Mouse (Mus musculus) liver, postnatal 0 days (tissue): Measurements from ENCODE around the gene Krtap19-2. TPM values are rescaled to one million over a fixed set of nuclear protein-coding genes. Genes with fewer than 3 reads are reported as not detected.

ENCODE experiments used
- ATAC-seq: fragments of 200-750 bp; cut with Nextera tagmentation; 2 replicates; pipeline ENCODE4 v1.8.0; 2017; ENCODE audit warnings: mild to moderate bottlenecking, moderate library complexity
- DNase-seq: peaks from one replicate; pipeline ENCODE4 v3.0.0-alpha.2; 2016
- H3K27ac ChIP-seq: fragments of 300-500 bp; sonication (generic); 2 replicates; pipeline ENCODE4 v1.5.1; 2014; ENCODE audit warnings: antibody characterized with exemption, moderate library complexity, mild to moderate bottlenecking, low read depth
- H3K27me3 ChIP-seq: fragments of 300-500 bp; sonication (generic); 2 replicates; pipeline ENCODE4 v1.6.1; 2014; ENCODE audit warnings: low read length, control low read depth, mixed read lengths; ENCODE audit not compliant: insufficient read depth
- H3K36me3 ChIP-seq: fragments of 300-500 bp; sonication (generic); replicated peaks from 2 replicates; pipeline ENCODE4 v1.6.1; 2014; ENCODE audit warnings: mild to moderate bottlenecking, control low read depth, low read length, moderate library complexity, mixed read lengths; ENCODE audit not compliant: insufficient read depth
- H3K4me1 ChIP-seq: fragments of 300-500 bp; sonication (generic); 2 replicates; pipeline ENCODE4 v1.6.1; 2014; ENCODE audit warnings: antibody characterized with exemption, mild to moderate bottlenecking, control low read depth; ENCODE audit not compliant: insufficient read depth
- H3K4me2 ChIP-seq: fragments of 300-500 bp; sonication (generic); 2 replicates; pipeline ENCODE4 v1.6.1; 2014; ENCODE audit warnings: low read depth, mild to moderate bottlenecking, low read length, moderate library complexity, mixed read lengths
- H3K4me3 ChIP-seq: fragments of 300-500 bp; sonication (generic); 2 replicates; pipeline ENCODE4 v1.5.1; 2014; ENCODE audit warnings: low read depth, low read length
- H3K9ac ChIP-seq: fragments of 300-500 bp; sonication (generic); replicated peaks from 2 replicates; pipeline ENCODE4 v1.6.1; 2014; ENCODE audit warnings: mild to moderate bottlenecking, moderate library complexity
- H3K9me3 ChIP-seq: fragments of 300-500 bp; sonication (generic); 2 replicates; pipeline ENCODE4 v1.6.1; 2016; ENCODE audit warnings: mild to moderate bottlenecking, control low read depth, low read length, mixed read lengths
- CTCF ChIP-seq: sonication (generic); IDR thresholded peaks from 2 replicates; pipeline ENCODE4 v1.5.1; 2016; ENCODE audit warnings: antibody characterized with exemption, low read depth
- EP300 ChIP-seq: IDR thresholded peaks from 2 replicates; pipeline ENCODE4 v1.6.1; 2016; ENCODE audit warnings: antibody characterized with exemption, low read depth, mild to moderate bottlenecking
- WGBS: fragments of 180-500 bp; shearing (Covaris S2); extraction: QIAGEN DNeasy Blood & Tissue Kit; methylation state at CpG from one replicate; pipeline ENCODE4 v1.1.7; 2014; ENCODE audit not compliant: insufficient replicate concordance; 5-methylcytosine and 5-hydroxymethylcytosine counted together
- polyA plus RNA-seq: library from polyadenylated mRNA; unstranded; fragments of >200 nt; fragmentation: Nextera tagmentation; extraction: Ambion mirVana; gene quantifications from 2 replicates; pipeline ENCODE4 v1.2.1, GENCODE M21; 2015

Krtap19-2 gene
- polyA plus RNA-seq, 1 experiment from 2014 or later: not detected

DNA sequence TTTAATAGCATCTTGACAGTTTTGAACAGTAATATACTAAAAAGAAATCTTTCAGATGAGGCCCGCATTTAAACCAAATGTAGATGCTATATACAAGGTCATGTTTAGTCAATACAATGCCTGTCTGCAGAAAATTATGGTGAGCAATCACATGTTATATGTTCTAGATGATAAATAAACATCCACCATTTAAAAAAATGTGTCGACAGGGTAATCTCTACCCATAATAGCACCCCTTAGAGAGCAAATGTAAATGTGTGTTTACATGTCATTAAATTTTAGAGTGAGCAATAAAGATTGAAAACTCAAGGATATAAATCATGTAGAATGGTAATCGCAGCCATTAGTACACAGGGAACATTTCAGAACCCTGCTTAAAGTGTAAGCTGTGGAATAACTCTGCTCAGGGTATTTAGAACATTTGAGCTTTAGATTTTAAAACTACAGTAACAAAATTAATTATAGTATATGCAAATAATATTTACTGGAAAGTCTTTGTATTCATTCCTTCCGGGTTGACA lies 9.1 kb downstream of the Krtap19-2 start:
- Histone ChIP-seq H3K4me3 (no peak overlapping the region), H3K27me3 (no peaks in the 10 kb centered on the region), H3K9ac (no peak overlapping the region), H3K36me3 (no peaks in the 10 kb centered on the region), H3K27ac (no peak overlapping the region), H3K9me3 (no peaks in the 10 kb centered on the region), H3K4me1 (no peaks in the 10 kb centered on the region), H3K4me2 (no peak overlapping the region)
- no peak for DNase-seq
- no peak for ATAC-seq
- WGBS: 71% methylated on average over 4 of the region's 4 CpGs
- no peak for TF ChIP-seq CTCF
- no peak for TF ChIP-seq EP300

- no peak overlapping the region for H3K4me2 ChIP-seq
- DNase-seq (peak; percentile 36), ATAC-seq (no peak)
- no peak overlapping the region for H3K4me3 ChIP-seq
- TF ChIP-seq EP300 (no peak), CTCF (peak; percentile 71)
- WGBS: 15% methylated on average over 5 of the region's 5 CpGs
- no peaks in the 10 kb centered on the region for H3K9me3 ChIP-seq
- peaks cover 2% of the 10 kb centered on the region; the same call in 1 of the 2 replicates for H3K4me1 ChIP-seq
- H3K9ac ChIP-seq: no peak overlapping the region
- no peaks in the 10 kb centered on the region for H3K36me3 ChIP-seq
- no peak overlapping the region for H3K27ac ChIP-seq
- H3K27me3 ChIP-seq: no peaks in the 10 kb centered on the region
These were observed 22.6 kb downstream of the Krtap19-2 start for GRCm38 (mm10) chr16:88851450-88851849.

DNA sequence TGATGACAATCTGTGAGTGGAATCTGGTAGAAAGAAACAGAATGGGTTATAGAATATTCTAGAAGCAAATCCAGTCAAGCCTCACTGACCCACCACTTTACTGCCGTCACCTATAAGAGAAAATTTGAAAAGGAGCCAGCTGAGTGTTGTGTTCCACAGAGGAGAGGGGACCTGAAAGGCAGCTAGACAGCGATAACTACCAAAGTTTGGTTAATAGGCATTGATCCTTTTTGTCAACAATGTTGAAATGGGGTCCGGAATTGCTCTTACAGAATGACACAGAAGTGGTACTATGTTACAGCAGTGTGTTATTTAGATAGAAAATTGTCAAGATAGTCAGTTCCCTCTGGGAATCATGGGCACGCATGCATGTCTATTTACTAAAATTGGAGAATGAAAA lies 25.5 kb downstream of the Krtap19-2 start:
- Histone ChIP-seq H3K4me3 (no peak overlapping the region), H3K27ac (peak overlapping the region; percentile 80), H3K4me1 (peaks cover 2% of the 10 kb centered on the region; the same call in 1 of the 2 replicates), H3K4me2 (no peak overlapping the region), H3K36me3 (no peaks in the 10 kb centered on the region), H3K27me3 (no peaks in the 10 kb centered on the region), H3K9ac (no peak overlapping the region), H3K9me3 (no peaks in the 10 kb centered on the region)
- DNase-seq (no peak), ATAC-seq (peak; percentile 78)
- TF ChIP-seq CTCF (no peak), EP300 (0 out of 2 replicates have a peak, but pooled peaks have one; percentile 23)
- 54% methylated on average over 4 of the region's 4 CpGs for WGBS

GRCm38 (mm10) chr16:88847363-88847762 lies 26.7 kb downstream of the Krtap19-2 start:
- 0 out of 2 replicates have a peak, but pooled peaks have one; percentile 37 for ATAC-seq
- H3K9ac ChIP-seq: no peak overlapping the region
- WGBS: 64% methylated on average over 1 of the region's 1 CpGs
- peak overlapping the region; percentile 80 for H3K27ac ChIP-seq
- H3K36me3 ChIP-seq: no peaks in the 10 kb centered on the region
- no peak for DNase-seq
- no peak for TF ChIP-seq EP300
- no peak for TF ChIP-seq CTCF
- no peak overlapping the region for H3K4me2 ChIP-seq
- no peak overlapping the region for H3K4me3 ChIP-seq
- H3K27me3 ChIP-seq: no peaks in the 10 kb centered on the region
- peaks cover 2% of the 10 kb centered on the region; the same call in 1 of the 2 replicates for H3K4me1 ChIP-seq
- no peaks in the 10 kb centered on the region for H3K9me3 ChIP-seq

DNA sequence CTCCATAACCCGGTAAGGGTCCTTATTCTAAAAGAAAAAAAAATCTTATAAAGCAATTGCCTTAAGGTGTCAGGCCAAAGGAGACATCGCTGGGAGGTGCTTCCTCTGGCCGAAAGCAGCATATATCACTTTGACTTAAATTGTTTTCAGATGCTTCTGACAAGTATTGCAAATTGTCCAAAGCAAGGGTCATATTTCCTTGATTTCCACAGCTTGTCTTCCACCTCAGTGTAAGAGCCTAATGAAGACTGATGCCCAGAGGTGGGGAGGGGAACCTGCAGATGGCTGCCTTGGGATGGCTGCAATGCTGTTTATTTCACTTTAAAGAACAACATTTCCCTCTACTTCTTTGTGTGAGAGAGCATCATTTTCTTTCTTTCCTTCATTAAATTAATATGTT lies 47.1 kb downstream of the Krtap19-2 start:
- Histone ChIP-seq H3K36me3 (no peaks in the 10 kb centered on the region), H3K9ac (no peak overlapping the region), H3K27me3 (no peaks in the 10 kb centered on the region), H3K4me2 (no peak overlapping the region), H3K27ac (no peak overlapping the region), H3K9me3 (no peaks in the 10 kb centered on the region), H3K4me1 (no peaks in the 10 kb centered on the region), H3K4me3 (no peak overlapping the region)
- no peak for TF ChIP-seq EP300
- TF ChIP-seq CTCF: no peak
- ATAC-seq: no peak
- DNase-seq: no peak
- 69% methylated on average over 3 of the region's 3 CpGs for WGBS

GRCm38 (mm10) chr16:88826095-88826652 lies 47.9 kb downstream of the Krtap19-2 start, which contains the start of gene Krtap14:
TSS of gene Krtap14 (minus strand) at chr16:88826145.
- no peak within 1 kb of the TSS for H3K4me3 ChIP-seq
- no peak for TF ChIP-seq EP300
- TF ChIP-seq CTCF: no peak
- ATAC-seq (no peak), DNase-seq (no peak)
- H3K9ac ChIP-seq: no peak within 1 kb of the TSS
- H3K4me1 ChIP-seq: no peaks in the 10 kb centered on the region
- H3K4me2 ChIP-seq: no peak within 1 kb of the TSS
- H3K9me3 ChIP-seq: no peaks in the 10 kb centered on the region
- no peak within 1 kb of the TSS for H3K27ac ChIP-seq
- H3K36me3 ChIP-seq: no peaks in the 10 kb centered on the region
- no peaks in the 10 kb centered on the region for H3K27me3 ChIP-seq
- 84% methylated on average over 9 of the region's 9 CpGs for WGBS
